Mouse (Mus musculus) splenic B cell, adult 2 months (primary cell): ENCODE data around the gene Spata2l.
"Not testable (repeated sequence)": the region's sequence is repeated elsewhere in the genome, so short reads cannot be mapped to it uniquely, and the experiment has no call there.

Experiments used
- DNase-seq: peaks from one replicate; pipeline ENCODE4 v3.0.0-alpha.2; 2011; ENCODE audit warnings: low read depth, low spot score
- H3K27me3 ChIP-seq: 2 replicates; pipeline ENCODE4 v1.6.1; 2012; ENCODE audit warnings: mild to moderate bottlenecking, low read length, moderate library complexity, mixed read lengths; ENCODE audit not compliant: control insufficient read depth, poor library complexity, insufficient read depth, severe bottlenecking
- H3K36me3 ChIP-seq: 2 replicates; pipeline ENCODE4 v1.6.1; 2012; ENCODE audit warnings: mild to moderate bottlenecking, low read length, moderate library complexity, mixed read lengths; ENCODE audit not compliant: control insufficient read depth, poor library complexity, insufficient read depth, severe bottlenecking

The Spata2l gene

GRCm38 (mm10) chr8:123233300-123233699 lies 2.7 kb downstream of the Spata2l start:
- H3K36me3 ChIP-seq = no peaks in the 10 kb centered on the region
- DNase-seq = no peak
- H3K27me3 ChIP-seq = no peaks in the 10 kb centered on the region

DNA sequence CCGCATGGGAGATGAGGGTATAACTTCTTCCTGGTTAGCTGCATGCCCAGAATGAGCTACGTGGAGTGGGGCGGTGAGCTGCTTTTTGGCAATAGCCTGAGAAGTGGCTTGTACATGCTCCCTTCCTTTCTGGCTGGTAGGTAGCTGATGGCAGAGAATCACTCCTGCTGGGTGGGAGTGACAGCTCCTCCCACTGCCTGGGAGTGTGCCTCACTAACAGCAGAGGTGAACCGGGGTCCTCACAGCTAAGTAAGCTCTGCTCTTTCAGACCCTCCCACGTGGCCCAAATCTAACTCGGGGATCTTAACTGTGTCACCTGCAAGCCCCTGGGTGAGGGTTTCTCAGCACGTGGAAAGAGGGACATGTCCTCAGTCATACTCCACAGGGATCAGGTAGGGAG lies 3.5 kb downstream of the Spata2l start:
- Histone ChIP-seq H3K27me3 (no peaks in the 10 kb centered on the region), H3K36me3 (no peaks in the 10 kb centered on the region; the same call in 1 of the 2 replicates)
- no peak for DNase-seq

GRCm38 (mm10) chr8:123231742-123232141 lies 4.3 kb downstream of the Spata2l start:
- no peak for DNase-seq
- H3K27me3 ChIP-seq = no peaks in the 10 kb centered on the region
- no peaks in the 10 kb centered on the region; the same call in 1 of the 2 replicates for H3K36me3 ChIP-seq

DNA sequence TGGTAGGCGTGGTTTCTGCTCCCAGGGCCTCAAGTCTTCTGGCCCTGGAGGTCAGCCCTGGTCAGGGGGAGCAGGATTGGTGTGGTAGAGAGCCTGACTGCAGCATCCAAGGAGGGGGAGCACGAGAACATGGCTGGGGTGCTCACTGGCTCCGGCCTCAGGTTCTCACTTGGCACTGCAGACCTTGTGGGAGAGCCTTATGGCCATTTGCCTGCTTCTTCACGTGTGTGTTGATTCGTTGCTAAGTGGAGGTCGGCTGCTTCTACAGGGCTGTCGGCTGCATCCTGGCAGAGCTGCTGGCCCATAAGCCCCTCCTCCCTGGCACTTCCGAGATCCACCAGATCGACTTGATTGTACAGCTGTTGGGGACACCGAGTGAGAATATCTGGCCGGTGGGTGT lies 5.7 kb downstream of the Spata2l start:
- H3K36me3 ChIP-seq, DNase-seq, H3K27me3 ChIP-seq: not testable (repeated sequence)

DNA sequence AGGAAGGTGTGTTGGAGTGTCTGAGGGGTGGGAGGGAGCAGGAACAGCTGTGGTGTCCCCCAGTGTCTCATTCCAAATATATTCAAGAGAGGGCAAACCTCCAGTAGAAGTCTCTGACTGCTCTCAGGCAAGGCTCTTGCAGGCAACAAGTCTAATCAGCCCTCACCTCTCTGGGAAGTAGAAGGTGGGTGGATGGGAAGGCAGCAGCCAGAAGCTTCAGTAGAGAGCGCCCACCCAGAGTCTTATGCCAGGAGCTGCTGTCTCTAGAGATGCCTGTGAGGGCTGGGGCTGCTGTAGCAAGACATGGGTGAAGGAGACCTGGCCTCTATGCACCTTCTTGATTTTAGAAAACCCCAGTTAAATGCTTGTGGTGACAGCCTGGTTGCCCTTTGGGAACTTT lies 7.6 kb downstream of the Spata2l start:
- no peaks in the 10 kb centered on the region; the same call in 1 of the 2 replicates for H3K36me3 ChIP-seq
- no peaks in the 10 kb centered on the region for H3K27me3 ChIP-seq
- DNase-seq = no peak

DNA sequence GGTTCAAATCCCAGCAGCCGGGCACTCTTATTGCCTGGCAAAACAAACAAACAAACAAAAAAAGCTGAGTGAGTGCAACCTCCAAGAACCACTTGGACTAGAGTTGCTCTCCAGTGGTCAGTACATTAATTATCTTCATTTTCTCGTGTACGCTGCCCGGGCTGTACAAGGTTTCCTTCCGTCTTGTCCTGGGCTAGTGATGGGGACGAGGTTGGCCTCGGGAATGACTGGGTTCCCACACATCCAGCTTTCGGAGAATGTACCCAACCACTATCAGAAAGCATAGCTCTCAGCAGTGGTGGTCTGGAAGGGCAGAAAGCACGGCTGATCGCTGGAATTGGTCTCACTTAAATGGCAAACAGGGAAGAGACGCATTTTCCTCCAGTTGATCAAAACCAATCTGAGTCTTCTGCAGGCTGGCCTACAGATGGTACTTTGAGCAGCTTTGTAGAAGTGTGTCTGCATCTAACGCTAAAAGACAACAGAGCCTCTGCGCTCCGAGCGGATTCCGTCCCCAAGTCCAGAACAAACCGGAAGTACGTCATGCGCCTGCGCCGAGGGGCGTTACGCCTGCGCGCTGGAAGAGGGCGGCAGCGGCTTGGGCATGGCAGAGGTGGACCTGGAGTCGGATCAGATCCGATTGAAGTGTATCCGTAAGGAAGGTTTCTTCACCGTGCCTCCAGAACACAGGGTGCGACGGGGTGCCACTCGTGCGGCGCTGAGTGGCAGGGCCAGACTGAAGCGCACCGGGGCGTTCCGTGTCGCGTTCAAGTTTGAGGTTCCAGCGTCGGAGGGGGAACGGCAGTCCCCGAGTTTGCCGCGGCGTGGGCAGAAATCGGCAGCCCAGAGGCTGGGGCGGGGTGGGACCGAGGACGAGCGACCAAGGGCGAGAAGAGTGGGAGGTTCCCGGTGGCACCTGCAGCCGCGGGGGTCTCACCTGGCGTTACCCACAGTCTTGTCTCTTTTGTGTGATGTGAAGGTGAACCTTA lies 11.5 kb downstream of the Spata2l start, which contains the start of gene Cdk10:
Cdk10 (plus strand) TSS at position 565 of the 989 bp plus-strand sequence.
- DNase-seq = peak; percentile 92
- Histone ChIP-seq H3K36me3 (no peaks in the 10 kb centered on the region; the same call in 1 of the 2 replicates), H3K27me3 (no peaks in the 10 kb centered on the region)

GRCm38 (mm10) chr8:123220917-123221316 lies 15.1 kb downstream of the Spata2l start:
- no peak for DNase-seq
- no peaks in the 10 kb centered on the region for H3K27me3 ChIP-seq
- H3K36me3 ChIP-seq = no peaks in the 10 kb centered on the region

- H3K36me3 ChIP-seq = no peaks in the 10 kb centered on the region
- H3K27me3 ChIP-seq = no peaks in the 10 kb centered on the region
- DNase-seq = no peak
These were observed 20.6 kb downstream of the Spata2l start for GRCm38 (mm10) chr8:123215430-123215829.

- Histone ChIP-seq H3K27me3 (no peaks in the 10 kb centered on the region), H3K36me3 (no peaks in the 10 kb centered on the region; the same call in 1 of the 2 replicates)
- no peak for DNase-seq
These were observed 22.8 kb downstream of the Spata2l start for GRCm38 (mm10) chr8:123213118-123213772.

GRCm38 (mm10) chr8:123212321-123213117 lies 23.5 kb downstream of the Spata2l start, which contains the start of the genes Chmp1a and Spata33:
Gene Chmp1a (minus strand): TSS chr8:123212763.
Gene Spata33 (plus strand): TSS chr8:123212832.
- Histone ChIP-seq H3K36me3 (no peaks in the 10 kb centered on the region; the same call in none of the 2 replicates), H3K27me3 (no peaks in the 10 kb centered on the region)
- peak; percentile 94 for DNase-seq

- DNase-seq = no peak
- H3K27me3 ChIP-seq = no peaks in the 10 kb centered on the region
- no peaks in the 10 kb centered on the region; the same call in none of the 2 replicates for H3K36me3 ChIP-seq
These were observed 24.2 kb downstream of the Spata2l start for GRCm38 (mm10) chr8:123211876-123212275.

DNA sequence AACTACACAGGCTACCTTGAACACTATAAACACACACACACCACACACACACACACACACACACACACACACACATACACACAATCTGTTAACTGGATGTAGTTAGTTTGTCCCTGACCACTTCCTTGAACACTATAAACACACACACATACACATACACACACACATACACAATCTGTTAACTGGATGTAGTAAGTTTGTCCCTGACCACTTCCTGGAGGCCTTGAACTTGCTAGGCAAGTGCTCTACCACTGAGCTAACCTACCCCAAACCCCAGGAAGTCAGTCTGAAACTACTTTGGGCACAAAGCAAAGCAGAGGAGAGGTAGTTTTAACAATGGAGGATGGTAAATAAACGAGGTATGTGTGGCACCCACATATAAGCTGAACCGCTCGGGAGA lies 32.5 kb downstream of the Spata2l start:
- DNase-seq = no peak
- Histone ChIP-seq H3K36me3 (no peaks in the 10 kb centered on the region; the same call in none of the 2 replicates), H3K27me3 (no peaks in the 10 kb centered on the region)

GRCm38 (mm10) chr8:123202288-123202687 lies 33.7 kb downstream of the Spata2l start:
- peak; percentile 78 for DNase-seq
- Histone ChIP-seq H3K27me3 (no peaks in the 10 kb centered on the region), H3K36me3 (no peaks in the 10 kb centered on the region; the same call in 1 of the 2 replicates)

GRCm38 (mm10) chr8:123199864-123200263 lies 36.2 kb downstream of the Spata2l start:
- H3K36me3 ChIP-seq = no peaks in the 10 kb centered on the region; the same call in 1 of the 2 replicates
- DNase-seq = no peak
- H3K27me3 ChIP-seq = no peaks in the 10 kb centered on the region
